Mouse (Mus musculus): ENCODE data around the gene Tcf7l1. TPM values are rescaled to one million over a fixed set of nuclear protein-coding genes. Genes with fewer than 3 reads are reported as not detected.

Tcf7l1 gene
- total and polyA plus RNA-seq, 2 experiments from 2014 or later: 1.3 to 9.2 TPM

DNA sequence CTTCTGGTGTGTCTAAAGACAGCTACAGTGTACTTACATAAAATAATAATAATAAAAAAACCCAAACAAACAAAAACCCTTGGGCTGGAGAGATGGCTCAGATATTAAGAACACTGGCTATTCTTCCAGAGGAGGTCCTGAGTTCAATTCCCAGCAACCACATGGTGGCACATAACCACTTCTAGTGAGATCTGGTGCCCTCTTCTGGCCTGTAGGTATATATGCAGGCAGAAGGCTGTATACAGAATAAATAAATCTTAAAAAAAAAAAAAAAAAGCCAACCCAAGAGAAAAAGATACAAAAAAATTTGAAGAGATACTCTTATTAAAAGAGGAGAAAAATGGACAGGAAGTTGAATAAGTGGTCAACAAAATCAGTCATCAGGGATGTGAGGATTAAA, 8.7 kb upstream of the Tcf7l1 start:
- H3K4me3 ChIP-seq (ENCODE audit: low read depth, low read length): no peak overlapping the region
- TF ChIP-seq EP300 (IDR thresholded peaks at IDR 0.05; ENCODE audit: low read depth): no peak
- no peak for TF ChIP-seq CTCF (IDR thresholded peaks at IDR 0.05; ENCODE audit: low read depth)
- H3K36me3 ChIP-seq (replicated peaks; ENCODE audit: control insufficient read depth, insufficient read depth, low read length): no peaks in the 10 kb centered on the region
- no peak overlapping the region for H3K27ac ChIP-seq (ENCODE audit: low read depth)
- DNase-seq (ENCODE audit: low spot score) (no peak), ATAC-seq (ENCODE audit: insufficient read depth, low read depth) (no peak)
- H3K9ac ChIP-seq (replicated peaks; ENCODE audit: low read depth, low read length): no peak overlapping the region
- H3K4me2 ChIP-seq (ENCODE audit: low read depth, low read length): no peak overlapping the region
- no peaks in the 10 kb centered on the region for H3K27me3 ChIP-seq (ENCODE audit: control insufficient read depth, insufficient read depth, low read length)
- H3K4me1 ChIP-seq (ENCODE audit: control insufficient read depth, insufficient read depth): no peaks in the 10 kb centered on the region
- H3K9me3 ChIP-seq (replicated peaks; ENCODE audit: control insufficient read depth, low read length): no peaks in the 10 kb centered on the region

GRCm38 (mm10) chr6:72795444-72795843, 6.4 kb upstream of the Tcf7l1 start:
- DNase-seq (ENCODE audit: low spot score) (no peak), ATAC-seq (ENCODE audit: insufficient read depth, low read depth) (no peak)
- TF ChIP-seq EP300 (IDR thresholded peaks at IDR 0.05; ENCODE audit: low read depth) (no peak), CTCF (IDR thresholded peaks at IDR 0.05; ENCODE audit: low read depth) (no peak)
- Histone ChIP-seq H3K4me2 (ENCODE audit: low read depth, low read length) (no peak overlapping the region), H3K9me3 (replicated peaks; ENCODE audit: control insufficient read depth, low read length) (no peaks in the 10 kb centered on the region), H3K4me3 (ENCODE audit: low read depth, low read length) (no peak overlapping the region), H3K36me3 (replicated peaks; ENCODE audit: control insufficient read depth, insufficient read depth, low read length) (no peaks in the 10 kb centered on the region), H3K27me3 (ENCODE audit: control insufficient read depth, insufficient read depth, low read length) (no peaks in the 10 kb centered on the region), H3K4me1 (ENCODE audit: control insufficient read depth, insufficient read depth) (no peaks in the 10 kb centered on the region), H3K9ac (replicated peaks; ENCODE audit: low read depth, low read length) (no peak overlapping the region), H3K27ac (ENCODE audit: low read depth) (no peak overlapping the region)
- WGBS: 55% methylated on average over 16 of the region's 16 CpGs

- 59% methylated on average over 7 of the region's 7 CpGs for WGBS
- Histone ChIP-seq H3K4me3 (ENCODE audit: low read depth, low read length) (no peak overlapping the region), H3K27me3 (ENCODE audit: control insufficient read depth, insufficient read depth, low read length) (no peaks in the 10 kb centered on the region), H3K9me3 (replicated peaks; ENCODE audit: control insufficient read depth, low read length) (no peaks in the 10 kb centered on the region), H3K9ac (replicated peaks; ENCODE audit: low read depth, low read length) (no peak overlapping the region), H3K36me3 (replicated peaks; ENCODE audit: control insufficient read depth, insufficient read depth, low read length) (no peaks in the 10 kb centered on the region), H3K4me1 (ENCODE audit: control insufficient read depth, insufficient read depth) (no peaks in the 10 kb centered on the region), H3K27ac (ENCODE audit: low read depth) (no peak overlapping the region), H3K4me2 (ENCODE audit: low read depth, low read length) (no peak overlapping the region)
- TF ChIP-seq CTCF (IDR thresholded peaks at IDR 0.05; ENCODE audit: low read depth) (no peak), EP300 (IDR thresholded peaks at IDR 0.05; ENCODE audit: low read depth) (no peak)
- ATAC-seq (ENCODE audit: insufficient read depth, low read depth) (no peak), DNase-seq (ENCODE audit: low spot score) (no peak)
Observed at GRCm38 (mm10) chr6:72794870-72795269, 5.8 kb upstream of the Tcf7l1 start.

DNA sequence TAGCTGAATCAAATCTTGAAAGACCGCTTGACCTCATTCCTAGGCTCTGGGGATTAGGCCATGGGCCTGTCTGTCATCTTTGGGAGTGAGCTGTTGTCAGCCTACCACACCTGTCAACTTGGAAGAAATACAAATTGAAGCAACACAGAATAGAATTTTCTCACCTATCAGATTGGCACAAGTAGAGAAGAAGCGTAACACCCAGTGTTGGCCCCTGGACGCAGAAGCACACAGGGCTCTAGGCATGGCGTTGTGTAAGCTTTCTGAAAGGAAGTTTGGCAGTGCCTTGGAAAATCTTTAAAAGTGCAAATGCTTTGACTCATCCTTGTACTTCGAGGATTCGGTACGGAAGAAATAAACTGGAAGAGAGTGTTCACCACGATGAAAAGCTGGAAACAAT, 3.6 kb upstream of the Tcf7l1 start:
- Histone ChIP-seq H3K36me3 (replicated peaks; ENCODE audit: control insufficient read depth, insufficient read depth, low read length) (no peaks in the 10 kb centered on the region), H3K4me3 (ENCODE audit: low read depth, low read length) (no peak overlapping the region), H3K9me3 (replicated peaks; ENCODE audit: control insufficient read depth, low read length) (no peaks in the 10 kb centered on the region), H3K9ac (replicated peaks; ENCODE audit: low read depth, low read length) (no peak overlapping the region), H3K27ac (ENCODE audit: low read depth) (no peak overlapping the region), H3K4me1 (ENCODE audit: control insufficient read depth, insufficient read depth) (0 out of 2 replicates have a peak, but pooled peaks cover 4% of the 10 kb centered on the region), H3K4me2 (ENCODE audit: low read depth, low read length) (no peak overlapping the region), H3K27me3 (ENCODE audit: control insufficient read depth, insufficient read depth, low read length) (no peaks in the 10 kb centered on the region)
- no peak for ATAC-seq (ENCODE audit: insufficient read depth, low read depth)
- 84% methylated on average over 8 of the region's 8 CpGs for WGBS
- TF ChIP-seq CTCF (IDR thresholded peaks at IDR 0.05; ENCODE audit: low read depth): no peak
- no peak for TF ChIP-seq EP300 (IDR thresholded peaks at IDR 0.05; ENCODE audit: low read depth)
- no peak for DNase-seq (ENCODE audit: low spot score)

GRCm38 (mm10) chr6:72787948-72788891, 834 bp downstream of the Tcf7l1 start:
- 0 out of 2 replicates have a peak, but pooled peaks cover 4% of the 10 kb centered on the region for H3K4me1 ChIP-seq (ENCODE audit: control insufficient read depth, insufficient read depth)
- peak overlapping the region; percentile 83 for H3K9ac ChIP-seq (replicated peaks; ENCODE audit: low read depth, low read length)
- peak overlapping the region; percentile 86 for H3K27ac ChIP-seq (ENCODE audit: low read depth)
- H3K36me3 ChIP-seq (replicated peaks; ENCODE audit: control insufficient read depth, insufficient read depth, low read length): 0 out of 2 replicates have a peak, but pooled peaks cover 3% of the 10 kb centered on the region
- no peak for TF ChIP-seq CTCF (IDR thresholded peaks at IDR 0.05; ENCODE audit: low read depth)
- no peak for TF ChIP-seq EP300 (IDR thresholded peaks at IDR 0.05; ENCODE audit: low read depth)
- H3K9me3 ChIP-seq (replicated peaks; ENCODE audit: control insufficient read depth, low read length): no peaks in the 10 kb centered on the region
- H3K27me3 ChIP-seq (ENCODE audit: control insufficient read depth, insufficient read depth, low read length): no peaks in the 10 kb centered on the region
- H3K4me3 ChIP-seq (ENCODE audit: low read depth, low read length): peak overlapping the region; percentile 83
- 2% methylated on average over 59 of the region's 69 CpGs for WGBS
- peak; percentile 50 for ATAC-seq (ENCODE audit: insufficient read depth, low read depth)
- H3K4me2 ChIP-seq (ENCODE audit: low read depth, low read length): peak overlapping the region; percentile 89
- DNase-seq (ENCODE audit: low spot score): peak; percentile 39
